In the genomic region with DNA sequence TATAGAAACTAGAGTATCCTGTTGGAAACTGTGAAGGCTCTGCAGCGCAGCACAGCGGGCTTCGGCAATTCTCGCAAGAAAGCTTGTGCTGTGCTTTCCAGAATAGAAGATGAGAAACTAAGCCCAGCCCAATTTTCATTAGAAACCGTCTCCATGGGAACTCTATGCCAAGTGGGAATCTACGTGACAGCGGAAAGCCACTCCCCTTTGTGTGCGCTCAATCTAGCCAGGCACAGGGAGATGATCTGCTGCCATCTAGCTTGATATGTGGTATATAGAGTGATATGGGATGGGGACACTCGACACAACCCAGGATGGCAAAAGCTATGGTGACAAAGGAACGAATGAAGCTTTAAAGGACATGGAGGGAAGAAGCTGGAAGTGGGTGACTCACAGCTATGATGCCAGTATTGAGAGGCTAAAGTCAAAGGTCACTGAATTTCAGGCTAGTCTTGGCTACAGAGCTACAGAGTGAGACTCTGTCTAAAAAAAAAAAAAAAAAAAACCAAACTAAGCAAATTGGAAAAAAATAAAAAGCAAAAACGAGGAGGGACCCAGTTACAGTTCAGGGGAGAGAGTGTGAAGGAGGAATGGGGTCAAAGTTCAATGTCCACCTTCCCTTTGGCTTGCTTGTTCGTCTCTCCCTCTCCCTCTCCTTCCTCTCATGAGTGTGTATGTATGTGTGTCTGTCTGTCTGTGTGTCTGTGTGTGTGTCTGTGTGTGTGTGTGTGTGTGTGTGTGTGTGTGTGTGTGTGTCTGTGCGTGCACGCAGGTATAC, we compare ENCODE assay signal across 10 mouse cellular contexts. TPM values are rescaled to one million over a fixed set of nuclear protein-coding genes. Genes with fewer than 3 reads are reported as not detected.
DNase-seq lines count a peak whose midpoint lies in the region; ATAC-seq and TF ChIP-seq lines count a peak whose summit lies in the region.
"Had no signal": no experiment of that assay in that cellular context is flagged by ENCODE, and none has a peak within 500 bp of the region (broad histone marks: within the 10 kb centered on the region; RNA-seq: fewer than 3 reads in every experiment).

No protein-coding gene starts in this region.

- peak; percentile 85 for DNase-seq in kidney, adult 9 months
- peak; percentile 62 to 81 for DNase-seq in layer of hippocampus, adult 2 months (ENCODE audit: low spot score in 2 of 2)
- peak; percentile 27 for DNase-seq in retina, postnatal 1 day
- no peak for DNase-seq in thymus, adult 18-20 months
- DNase-seq in heart, adult 2 months, result no peak
- DNase-seq in heart, postnatal 36 days, result no peak

- no peak overlapping the region for H3K4me3 ChIP-seq in kidney, embryonic 14.5 days (ENCODE audit: low read length)
- H3K4me3 ChIP-seq in forebrain, embryonic 15.5 days, result no peak overlapping the region
- no peak overlapping the region for H3K4me3 ChIP-seq in layer of hippocampus, adult 2 months
- H3K4me3 ChIP-seq in heart, adult 2 months, result no peak overlapping the region
- H3K4me3 ChIP-seq: heart, embryonic 13.5 days; limb, embryonic 13.5 days had no signal

- H3K36me3 ChIP-seq in kidney, embryonic 14.5 days (ENCODE audit: control insufficient read depth, insufficient read depth, low read length), result no peaks in the 10 kb centered on the region
- no peaks in the 10 kb centered on the region for H3K36me3 ChIP-seq in forebrain, embryonic 15.5 days
- no peaks in the 10 kb centered on the region for H3K36me3 ChIP-seq in heart, adult 2 months (ENCODE audit: control insufficient read depth, insufficient read depth, low read length)
- H3K36me3 ChIP-seq: heart, embryonic 13.5 days; limb, embryonic 13.5 days had no signal

- H3K79me2 ChIP-seq in heart, adult 2 months (replicated peaks; ENCODE audit: control insufficient read depth, insufficient read depth, low read length), result no peaks in the 10 kb centered on the region

- no peak for ATAC-seq in kidney, embryonic 14.5 days (ENCODE audit: low FRiP score, low TSS enrichment)
- ATAC-seq in forebrain, embryonic 15.5 days (replicated peaks), result peak; percentile 87

- intact Hi-C loops in heart, adult 2 months (cut with DNase I), result no loop called here
- intact Hi-C loops in heart, postnatal 36 days (cut with DNase I), result no loop called here

- H3K27me3 ChIP-seq in kidney, embryonic 14.5 days (ENCODE audit: control insufficient read depth, insufficient read depth, low read length), result no peaks in the 10 kb centered on the region
- no peaks in the 10 kb centered on the region for H3K27me3 ChIP-seq in forebrain, embryonic 15.5 days
- H3K27me3 ChIP-seq in heart, adult 2 months (ENCODE audit: control insufficient read depth, insufficient read depth, low read length), result no peaks in the 10 kb centered on the region
- H3K27me3 ChIP-seq: heart, embryonic 13.5 days had no signal

- TF ChIP-seq POLR2A in heart, adult 2 months (IDR thresholded peaks at IDR 0.05; ENCODE audit: insufficient read depth, low read depth, low read length), result no peak

- H3K4me2 ChIP-seq in kidney, embryonic 14.5 days (replicated peaks; ENCODE audit: low read depth, low read length), result no peak overlapping the region
- no peak overlapping the region for H3K4me2 ChIP-seq in forebrain, embryonic 15.5 days (replicated peaks)
- H3K4me2 ChIP-seq: heart, embryonic 13.5 days; limb, embryonic 13.5 days had no signal

- WGBS in kidney, embryonic 14.5 days, result 85% methylated on average over 14 of the region's 14 CpGs
- WGBS in forebrain, embryonic 15.5 days, result 72% methylated on average over 14 of the region's 14 CpGs
- 81% methylated on average over 14 of the region's 14 CpGs for WGBS in heart, adult 2 months

- H3K9ac ChIP-seq in kidney, embryonic 14.5 days (ENCODE audit: low read depth, low read length), result no peak overlapping the region
- no peak overlapping the region for H3K9ac ChIP-seq in forebrain, embryonic 15.5 days (replicated peaks)
- H3K9ac ChIP-seq in heart, adult 2 months (ENCODE audit: low read depth, low read length), result no peak overlapping the region
- H3K9ac ChIP-seq: heart, embryonic 13.5 days; limb, embryonic 13.5 days had no signal

- no peaks in the 10 kb centered on the region for H3K4me1 ChIP-seq in kidney, embryonic 14.5 days (ENCODE audit: control insufficient read depth, insufficient read depth, low read length)
- no peaks in the 10 kb centered on the region for H3K4me1 ChIP-seq in forebrain, embryonic 15.5 days
- H3K4me1 ChIP-seq in heart, adult 2 months (ENCODE audit: control insufficient read depth, insufficient read depth, low read length), result no peaks in the 10 kb centered on the region

- no peaks in the 10 kb centered on the region for H3K9me3 ChIP-seq in kidney, embryonic 14.5 days (ENCODE audit: control insufficient read depth, low read length)
- no peaks in the 10 kb centered on the region for H3K9me3 ChIP-seq in forebrain, embryonic 15.5 days
- H3K9me3 ChIP-seq: heart, embryonic 13.5 days; limb, embryonic 13.5 days had no signal

- peak; percentile 66 for TF ChIP-seq CTCF in layer of hippocampus, adult 2 months (conservative IDR thresholded peaks at IDR 0.05)
- no peak for TF ChIP-seq CTCF in heart, adult 2 months (IDR thresholded peaks at IDR 0.05)

- no peak overlapping the region for H3K27ac ChIP-seq in kidney, embryonic 14.5 days (ENCODE audit: low read depth, low read length)
- no peak overlapping the region for H3K27ac ChIP-seq in forebrain, embryonic 15.5 days (replicated peaks)
- peak overlapping the region; percentile 67; the same call in 1 of the 2 replicates for H3K27ac ChIP-seq in layer of hippocampus, adult 2 months
- no peak overlapping the region for H3K27ac ChIP-seq in heart, adult 2 months
- H3K27ac ChIP-seq: heart, embryonic 13.5 days; limb, embryonic 13.5 days had no signal

- no peak for TF ChIP-seq EP300 in heart, adult 2 months (IDR thresholded peaks at IDR 0.05; ENCODE audit: insufficient read depth, low read depth, low read length)

RNA-seq across cellular contexts. Expression of gene Lpar3, which starts 47.5 kb away (rescaled TPM):
- polyA plus RNA-seq in kidney, embryonic 14.5 days (2014; fragmentation: Nextera tagmentation; extraction: Ambion mirVana), result 0.27 and 0.83 TPM in 2 replicates
- polyA plus RNA-seq in forebrain, embryonic 15.5 days (2015; fragmentation: Nextera tagmentation; extraction: Ambion mirVana), result 0.18 and 0.28 TPM in 2 replicates
- under 1 TPM; 0.22 to 0.44 TPM for total RNA-seq in layer of hippocampus, adult 2 months (2021)
- under 1 TPM; 0.10 to 0.32 TPM for total RNA-seq in heart, adult 2 months (2021)
- polyA plus RNA-seq in heart, adult 2 months (2012; rRNA removed), result 0.68 and 1.2 TPM in 2 replicates
- under 1 TPM; 0.24 to 0.28 TPM for total RNA-seq in heart, postnatal 36 days (2021)

Comparison
In these comparisons a context has a peak if more than half of its experiments do, and no peak if none do; other contexts are left out.
1. DNase-seq: peak in kidney, adult 9 months (single experiment), layer of hippocampus, adult 2 months (2 of 2) and retina, postnatal 1 day (single experiment); none in thymus, adult 18-20 months (0 of 2), heart, adult 2 months (0 of 2) and heart, postnatal 36 days (0 of 2).